Mouse (Mus musculus) cerebellum, adult 9-10 months (tissue): ENCODE results near the gene Fam240a.

Experiments
- DNase-seq: peaks from one replicate; pipeline ENCODE4 v3.0.0; 2022

The Fam240a gene

GRCm38 (mm10) chr9:110916786-110917185 lies at the start of gene Fam240a:
Gene Fam240a, minus strand, starts transcription at chr9:110916861.
- DNase-seq: no peak

GRCm38 (mm10) chr9:110965910-110966231 lies 49.2 kb upstream of the Fam240a start:
- DNase-seq: no peak

DNA sequence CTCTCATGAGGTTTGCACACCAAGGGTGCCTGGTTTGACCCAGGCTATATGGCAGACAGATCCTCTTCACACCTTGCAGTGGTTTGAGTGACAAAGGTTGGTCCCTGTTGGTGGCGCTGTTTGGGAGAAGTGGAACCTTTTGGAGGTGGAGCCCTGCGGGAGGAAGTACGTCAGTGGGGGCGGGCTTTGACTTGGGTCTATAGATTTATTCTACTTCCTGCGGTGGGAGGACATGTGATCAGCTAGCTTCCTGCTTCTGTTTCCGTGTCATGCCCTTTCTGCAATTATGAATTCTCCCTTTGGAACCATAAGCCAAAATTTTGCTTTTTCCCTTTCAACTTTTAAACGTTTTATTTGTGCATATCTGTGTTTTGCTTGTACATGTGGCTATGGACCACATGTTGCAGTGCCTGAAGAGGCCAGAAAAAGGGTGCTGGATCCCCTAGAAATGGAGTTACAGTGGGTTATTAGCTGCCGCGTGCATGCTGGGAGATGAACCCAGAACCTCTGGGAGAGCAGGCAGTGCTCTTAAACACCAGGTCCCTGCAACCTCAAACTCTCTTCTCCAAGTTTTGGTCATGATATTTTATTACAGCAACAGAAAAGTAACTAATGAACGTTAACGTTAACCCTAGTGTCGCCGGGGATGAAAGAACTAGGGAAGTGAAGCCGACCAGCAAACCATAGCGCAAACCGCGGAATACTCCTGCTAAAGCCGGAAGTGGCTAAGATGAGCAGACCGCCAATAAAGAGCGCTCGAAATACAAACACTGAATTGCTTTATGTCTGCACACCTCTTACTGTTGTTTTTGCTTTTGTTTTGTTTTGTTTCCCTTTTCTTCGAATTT lies 48.6 kb upstream of the Fam240a start:
- DNase-seq: no peak

DNA sequence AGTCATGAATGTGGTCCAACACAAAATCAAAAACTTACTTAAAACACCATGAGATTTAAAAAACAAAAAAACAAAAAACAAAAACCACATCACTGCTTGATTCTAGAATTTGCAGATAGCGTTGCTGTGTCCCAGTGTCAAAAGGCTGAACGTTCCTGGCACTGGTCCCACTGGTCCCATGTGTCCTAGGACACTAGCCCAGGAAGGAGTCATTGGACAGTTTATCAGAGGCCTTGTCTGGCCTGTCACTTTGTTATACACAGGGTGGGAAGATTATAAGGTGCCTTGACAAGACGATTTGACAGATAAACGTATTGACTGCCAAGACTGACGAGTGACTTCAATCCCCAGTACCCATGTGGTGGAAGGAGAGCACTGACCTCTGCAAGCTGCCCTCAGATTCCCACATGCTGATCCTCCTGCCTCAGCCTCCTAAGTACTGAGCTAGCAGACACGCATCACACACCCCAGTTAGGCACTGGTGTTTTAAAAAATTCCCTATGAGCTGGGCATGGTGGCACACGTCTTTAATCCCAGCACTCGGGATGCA lies 47.0 kb upstream of the Fam240a start:
- DNase-seq: no peak

GRCm38 (mm10) chr9:110961386-110961785 lies 44.7 kb upstream of the Fam240a start:
- DNase-seq: no peak

GRCm38 (mm10) chr9:110960230-110961149 lies 43.8 kb upstream of the Fam240a start:
- DNase-seq: no peak

DNA sequence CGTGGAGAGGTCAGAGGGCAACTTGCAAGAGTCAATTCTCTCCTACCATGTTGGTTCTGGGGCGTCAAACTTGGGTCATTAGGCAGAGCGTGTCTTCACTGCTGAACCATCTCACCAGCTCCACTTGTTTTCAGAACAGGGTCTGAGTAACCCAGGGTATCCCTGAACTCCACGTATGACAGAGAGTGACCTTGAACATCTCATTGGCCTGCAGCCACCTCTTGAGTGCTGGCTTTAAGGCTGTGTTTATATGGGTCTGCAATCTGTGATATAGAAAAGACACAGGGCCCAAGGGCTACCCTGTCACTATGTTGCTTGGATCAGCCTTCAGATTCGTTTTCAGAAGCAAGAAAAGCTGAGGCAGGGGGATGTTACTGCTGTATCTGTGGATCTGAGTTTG lies 43.0 kb upstream of the Fam240a start:
- no peak for DNase-seq

GRCm38 (mm10) chr9:110955962-110956361 lies 39.3 kb upstream of the Fam240a start:
- DNase-seq: no peak

DNA sequence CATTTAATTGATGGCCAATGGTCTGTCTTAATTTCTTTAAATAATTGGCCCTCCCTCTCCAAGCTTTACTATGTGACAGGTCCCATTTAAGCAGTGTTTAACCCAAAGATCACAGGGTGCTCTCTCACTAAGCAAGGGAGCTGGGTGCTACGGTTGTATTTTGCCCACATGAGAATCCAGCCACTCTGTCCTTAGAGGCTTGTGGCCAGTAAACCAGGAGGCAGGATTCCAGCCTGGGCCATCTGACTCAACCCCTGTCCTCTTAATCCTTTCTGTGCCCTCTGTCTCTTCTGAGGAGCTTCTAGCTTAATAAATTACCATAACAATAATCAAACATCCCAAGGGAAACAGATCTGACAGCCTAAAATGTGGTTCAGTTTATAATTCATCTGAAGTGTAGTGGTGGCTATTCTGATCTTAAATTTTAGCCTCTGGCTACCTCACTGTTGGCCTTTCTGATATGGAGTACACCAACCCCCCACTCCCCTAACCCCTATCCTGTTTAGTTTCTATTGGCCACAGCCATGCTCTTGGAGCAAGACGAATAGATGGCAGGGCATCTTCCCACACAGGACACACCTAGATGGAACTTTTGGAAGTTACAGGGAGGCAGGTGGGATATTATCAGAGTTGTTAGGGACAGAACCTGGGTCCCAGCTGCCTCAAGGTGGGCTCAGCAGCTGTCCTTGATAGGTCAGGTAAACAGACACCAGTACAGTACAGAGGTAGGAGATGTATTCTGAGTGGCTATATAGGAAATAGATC lies 38.2 kb upstream of the Fam240a start:
- no peak for DNase-seq

DNA sequence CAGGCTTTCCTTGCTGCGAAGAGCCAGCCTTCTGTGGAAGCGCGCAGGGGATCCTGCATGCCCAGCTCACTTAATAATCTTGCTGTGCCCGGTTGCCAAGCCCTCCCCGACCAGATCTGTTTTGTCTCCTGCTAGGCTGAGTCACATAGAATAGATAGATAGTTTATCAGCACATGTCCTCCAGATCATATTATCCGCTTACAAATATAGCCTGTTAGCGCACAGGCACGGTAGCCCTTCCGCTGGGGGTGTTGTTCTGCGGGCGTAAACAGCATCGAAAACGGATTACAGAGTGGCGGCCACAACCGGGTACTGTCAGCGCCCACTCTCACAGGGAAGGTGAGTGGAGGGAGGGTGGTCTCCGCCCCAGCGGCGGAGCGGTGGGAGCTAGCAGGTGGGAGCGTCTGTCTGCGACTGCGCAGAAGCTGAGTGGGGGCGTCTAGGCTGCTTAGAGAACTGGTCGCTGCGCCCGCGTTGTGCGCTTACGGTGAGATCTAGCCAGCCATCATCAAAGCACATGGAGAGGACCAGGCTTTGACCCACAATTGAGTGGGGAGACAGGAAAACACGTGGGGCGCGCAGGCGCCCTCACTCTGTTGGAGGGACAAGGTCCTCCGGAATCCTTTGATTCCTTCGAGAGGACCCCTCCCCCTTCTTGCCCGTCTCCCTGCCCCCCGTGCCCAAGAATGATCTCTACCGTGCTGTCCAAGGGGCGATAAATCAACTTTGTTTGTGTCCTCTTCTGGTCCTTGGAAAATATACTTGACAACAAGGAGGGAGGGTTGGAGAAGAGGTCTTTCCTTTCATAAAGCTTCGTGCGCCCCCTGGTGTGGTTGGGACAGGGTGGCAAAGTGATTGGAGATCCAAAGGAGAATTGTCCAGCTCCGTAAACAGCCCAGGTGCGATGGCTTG lies 37.1 kb upstream of the Fam240a start:
- DNase-seq: peak; percentile 12

DNA sequence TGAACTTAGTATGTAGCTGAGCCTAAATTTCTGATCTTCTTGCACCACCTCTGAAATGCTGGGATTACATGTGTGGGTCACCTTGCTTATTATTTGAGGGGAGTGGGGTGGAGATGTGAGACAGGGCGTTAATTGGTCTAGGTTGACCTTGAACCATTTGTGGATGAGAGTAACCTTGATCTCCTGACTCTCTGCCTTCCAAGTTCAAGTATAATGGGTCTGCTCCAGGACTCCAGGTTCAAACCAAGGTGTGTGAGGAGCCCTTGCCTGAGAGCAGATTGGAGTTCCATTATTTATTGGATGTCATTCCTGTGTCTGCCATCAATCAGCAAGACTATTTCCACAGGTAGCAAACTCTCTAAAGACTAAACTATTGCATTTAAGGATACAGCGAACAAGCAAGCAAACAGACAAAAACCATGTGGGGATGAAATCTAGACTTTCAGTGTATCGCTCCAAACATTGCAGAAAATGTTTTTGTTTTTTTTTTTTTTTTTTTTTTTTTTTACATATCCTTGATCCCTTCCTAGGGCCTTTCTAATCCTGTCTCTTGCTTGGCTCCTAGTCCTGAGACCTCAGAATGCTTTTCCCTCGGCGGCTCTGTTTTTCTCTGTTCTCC lies 36.4 kb upstream of the Fam240a start:
- no peak for DNase-seq

GRCm38 (mm10) chr9:110952398-110952797 lies 35.7 kb upstream of the Fam240a start:
- DNase-seq: no peak

- no peak for DNase-seq
Observed at GRCm38 (mm10) chr9:110951866-110952265, 35.2 kb upstream of the Fam240a start.

- DNase-seq: no peak
Observed at GRCm38 (mm10) chr9:110951397-110951796, 34.7 kb upstream of the Fam240a start, which contains the start of gene Lrrc2. Gene Lrrc2, plus strand, starts transcription at chr9:110951545.

GRCm38 (mm10) chr9:110950109-110950508 lies 33.4 kb upstream of the Fam240a start:
- no peak for DNase-seq

DNA sequence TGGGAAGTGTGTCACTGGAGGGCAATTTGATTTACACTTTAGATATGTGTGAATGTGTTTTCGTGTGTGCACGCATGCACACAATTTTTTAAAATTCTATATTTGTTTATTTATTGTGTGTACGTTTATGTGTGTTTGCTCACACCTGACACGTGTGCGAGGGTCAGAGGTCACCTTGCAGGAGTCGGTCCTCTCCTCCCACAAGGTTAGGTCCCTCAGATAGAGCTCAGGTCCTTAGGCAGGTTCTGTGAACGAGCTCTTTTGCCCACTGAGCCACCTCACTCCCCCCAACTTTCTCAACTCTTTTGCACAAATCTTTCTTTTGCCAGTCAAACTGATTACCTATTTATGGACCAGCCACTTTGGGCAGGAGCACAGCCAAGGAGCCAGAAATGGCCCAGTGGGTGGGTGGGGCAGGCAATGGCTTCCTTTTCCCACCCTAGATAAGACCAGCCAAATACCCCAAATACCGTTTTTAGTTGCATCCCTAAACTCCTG lies 32.2 kb upstream of the Fam240a start:
- no peak for DNase-seq

DNA sequence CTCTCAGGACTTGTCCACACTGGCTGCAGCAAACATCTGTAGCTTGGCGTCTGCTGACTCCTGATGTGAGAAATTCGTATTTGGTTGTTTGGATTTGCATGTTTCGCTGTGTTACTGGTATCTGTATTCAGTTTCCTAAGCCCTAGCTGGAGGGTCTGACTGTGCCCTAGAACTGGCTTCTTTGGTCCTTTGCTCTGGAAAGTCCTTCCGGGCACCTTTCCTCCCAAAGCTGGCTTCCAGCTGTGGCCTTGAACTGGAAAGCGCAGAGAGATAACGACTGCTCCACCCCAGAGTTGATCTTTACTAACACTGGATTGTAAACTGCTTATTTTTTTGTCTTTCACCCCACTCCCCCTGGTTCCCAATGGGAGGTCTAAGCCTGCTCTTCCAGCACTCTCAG lies 31.2 kb upstream of the Fam240a start:
- DNase-seq: no peak

DNA sequence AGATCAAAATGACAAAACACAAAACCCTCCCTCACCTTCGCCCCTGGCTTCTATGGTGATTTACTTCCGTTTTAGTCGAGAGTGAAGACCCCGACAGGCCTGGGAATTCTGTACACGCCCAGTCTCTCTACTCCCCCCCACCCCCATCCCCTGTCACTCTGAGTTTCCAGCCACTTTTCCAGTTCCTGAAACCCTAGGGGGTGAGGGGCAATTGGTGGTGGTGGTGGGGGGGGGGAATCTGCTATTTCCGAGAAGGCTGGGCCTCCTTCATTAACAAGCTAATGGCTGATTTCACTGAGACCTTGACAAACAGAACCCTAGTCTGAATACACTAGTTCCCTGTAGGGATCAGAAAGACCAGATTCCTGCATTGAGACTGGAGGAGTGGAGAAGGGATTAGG lies 30.6 kb upstream of the Fam240a start:
- DNase-seq: no peak

GRCm38 (mm10) chr9:110946548-110947044 lies 29.9 kb upstream of the Fam240a start:
- no peak for DNase-seq

- DNase-seq: no peak
Observed at GRCm38 (mm10) chr9:110945926-110946325, 29.3 kb upstream of the Fam240a start, which contains the start of gene Tdgf1. Gene Tdgf1, minus strand, starts transcription at chr9:110946158.

GRCm38 (mm10) chr9:110945343-110945742 lies 28.7 kb upstream of the Fam240a start:
- DNase-seq: no peak
